Mouse (Mus musculus): ENCODE measurements at regions not wholly inside any gene's neighbourhood (a gene's known extent, or its start where the extent isn't known, plus 50 kb on each side); places are given as distances from the start of the nearest gene placed in this dataset.
A peak's percentile ranks its signal among the peaks of the same experiment; 100 is the strongest.

GRCm38 (mm10) chr5:18080761-18081160 is 118.4 kb downstream of the Gnat3 start:
- no peak for DNase-seq

GRCm38 (mm10) chr5:18082219-18082618 is 119.9 kb downstream of the Gnat3 start:
- DNase-seq: no peak

- no peak for DNase-seq
Observed at GRCm38 (mm10) chr5:18083789-18084188, 121.4 kb downstream of the Gnat3 start.

GRCm38 (mm10) chr5:18085456-18085855 is 123.1 kb downstream of the Gnat3 start:
- DNase-seq: no peak

- DNase-seq: peak; percentile 77 to 81
Observed at GRCm38 (mm10) chr5:18087919-18088445, 125.6 kb downstream of the Gnat3 start.

GRCm38 (mm10) chr5:18089956-18090355 is 127.6 kb downstream of the Gnat3 start:
- DNase-seq: no peak

GRCm38 (mm10) chr5:18114905-18115689 is 152.7 kb downstream of the Gnat3 start:
- DNase-seq: no peak

- no peak for DNase-seq
Observed at GRCm38 (mm10) chr5:18135794-18136678, 173.7 kb downstream of the Gnat3 start.

- no peak for DNase-seq
Observed at GRCm38 (mm10) chr5:18137450-18138061, 175.2 kb downstream of the Gnat3 start.

GRCm38 (mm10) chr5:18152241-18152640 is 189.9 kb downstream of the Gnat3 start:
- no peak for DNase-seq

GRCm38 (mm10) chr5:18153703-18154102 is 191.4 kb downstream of the Gnat3 start:
- no peak for DNase-seq

- DNase-seq: no peak
Observed at GRCm38 (mm10) chr5:18163515-18163914, 196.6 kb downstream of the Gnai1 start.

- no peak for DNase-seq
Observed at GRCm38 (mm10) chr5:18177810-18178209, 182.3 kb downstream of the Gnai1 start.

- no peak for DNase-seq
Observed at GRCm38 (mm10) chr5:18211395-18212057, 148.6 kb downstream of the Gnai1 start.
